ENCODE assay signal across 13 mouse cellular contexts in genomic region chr11:52558782-52559181, GRCm38 (mm10).
"Had no signal": no experiment of that assay in that cellular context is flagged by ENCODE, and none has a peak within 500 bp of the region (broad histone marks: within the 10 kb centered on the region; RNA-seq: fewer than 3 reads in every experiment).

No protein-coding gene starts in this region.

- H3K9ac ChIP-seq: limb, embryonic 12.5 days; limb, embryonic 15.5 days; liver, embryonic 12.5 days had no signal

- H3K36me3 ChIP-seq: limb, embryonic 12.5 days; limb, embryonic 15.5 days; liver, embryonic 12.5 days had no signal

- H3K4me3 ChIP-seq: limb, embryonic 12.5 days; limb, embryonic 15.5 days; liver, embryonic 12.5 days had no signal

- H3K9me3 ChIP-seq: limb, embryonic 12.5 days; limb, embryonic 15.5 days; liver, embryonic 12.5 days had no signal

- H3K4me1 ChIP-seq: limb, embryonic 15.5 days; liver, embryonic 12.5 days had no signal

- DNase-seq: kidney, adult 8-10 months; left cerebral cortex, postnatal 4 days; lung, adult 2 months; lung, postnatal 14 days; lung, postnatal 4 days; midbrain, embryonic 14.5 days; thymus, adult 18-20 months; thymus, postnatal 36 days had no signal

- H3K27ac ChIP-seq: limb, embryonic 12.5 days; limb, embryonic 15.5 days; liver, embryonic 12.5 days had no signal

- ATAC-seq: intestine, postnatal 0 days; liver, embryonic 12.5 days had no signal

- H3K4me2 ChIP-seq: limb, embryonic 12.5 days; limb, embryonic 15.5 days; liver, embryonic 12.5 days; midbrain, embryonic 11.5 days had no signal

- H3K27me3 ChIP-seq: limb, embryonic 12.5 days; limb, embryonic 15.5 days had no signal
